Mouse (Mus musculus): ENCODE measurements around the gene Serinc1. TPM values are rescaled to one million over a fixed set of nuclear protein-coding genes. Genes with fewer than 3 reads are reported as not detected.

Gene Serinc1
- 184 and 196 TPM in 2 replicates for polyA plus RNA-seq (2014; fragmentation: Nextera tagmentation; extraction: Ambion mirVana)

GRCm38 (mm10) chr10:57532218-57533101 lies at the start of gene Serinc1:
TSS of gene Serinc1 (minus strand) at chr10:57532530.
- DNase-seq (ENCODE audit: low spot score) (peak; percentile 97), ATAC-seq (replicated peaks; ENCODE audit: insufficient number of reproducible peaks, low FRiP score, low TSS enrichment, low read depth) (peak; percentile 99)
- no peaks in the 10 kb centered on the region for H3K27me3 ChIP-seq (ENCODE audit: control insufficient read depth, insufficient read depth, low read length)
- peak within 1 kb of the TSS; percentile 88 for H3K9ac ChIP-seq (replicated peaks; ENCODE audit: low read length)
- no peaks in the 10 kb centered on the region for H3K4me1 ChIP-seq (ENCODE audit: control insufficient read depth, insufficient read depth, low read length)
- H3K36me3 ChIP-seq (replicated peaks; ENCODE audit: control insufficient read depth, insufficient read depth, low read depth, low read length), result no peaks in the 10 kb centered on the region
- H3K27ac ChIP-seq (replicated peaks; ENCODE audit: low read depth, low read length), result peak within 1 kb of the TSS; percentile 75
- no peaks in the 10 kb centered on the region for H3K9me3 ChIP-seq (replicated peaks; ENCODE audit: control insufficient read depth, low read length)
- H3K4me3 ChIP-seq (ENCODE audit: low read depth, low read length), result peak within 1 kb of the TSS; percentile 83
- peak within 1 kb of the TSS; percentile 59 for H3K4me2 ChIP-seq (ENCODE audit: low read depth, low read length)
- WGBS, result 12% methylated on average over 49 of the region's 49 CpGs

GRCm38 (mm10) chr10:57576721-57577120 lies 44.4 kb upstream of the Serinc1 start:
- no peak overlapping the region for H3K9ac ChIP-seq (replicated peaks; ENCODE audit: low read length)
- no peaks in the 10 kb centered on the region for H3K27me3 ChIP-seq (ENCODE audit: control insufficient read depth, insufficient read depth, low read length)
- H3K27ac ChIP-seq (replicated peaks; ENCODE audit: low read depth, low read length), result no peak overlapping the region
- no peaks in the 10 kb centered on the region for H3K9me3 ChIP-seq (replicated peaks; ENCODE audit: control insufficient read depth, low read length)
- H3K4me2 ChIP-seq (ENCODE audit: low read depth, low read length), result no peak overlapping the region
- 69% methylated on average over 2 of the region's 2 CpGs for WGBS
- ATAC-seq (replicated peaks; ENCODE audit: insufficient number of reproducible peaks, low FRiP score, low TSS enrichment, low read depth), result no peak
- H3K4me1 ChIP-seq (ENCODE audit: control insufficient read depth, insufficient read depth, low read length), result no peaks in the 10 kb centered on the region
- H3K36me3 ChIP-seq (replicated peaks; ENCODE audit: control insufficient read depth, insufficient read depth, low read depth, low read length), result no peaks in the 10 kb centered on the region
- no peak for DNase-seq (ENCODE audit: low spot score)
- no peak overlapping the region for H3K4me3 ChIP-seq (ENCODE audit: low read depth, low read length)

- Histone ChIP-seq H3K4me1 (ENCODE audit: control insufficient read depth, insufficient read depth, low read length) (no peaks in the 10 kb centered on the region), H3K9ac (replicated peaks; ENCODE audit: low read length) (no peak overlapping the region), H3K4me2 (ENCODE audit: low read depth, low read length) (no peak overlapping the region), H3K4me3 (ENCODE audit: low read depth, low read length) (no peak overlapping the region), H3K27ac (replicated peaks; ENCODE audit: low read depth, low read length) (no peak overlapping the region), H3K36me3 (replicated peaks; ENCODE audit: control insufficient read depth, insufficient read depth, low read depth, low read length) (no peaks in the 10 kb centered on the region), H3K9me3 (replicated peaks; ENCODE audit: control insufficient read depth, low read length) (no peaks in the 10 kb centered on the region), H3K27me3 (ENCODE audit: control insufficient read depth, insufficient read depth, low read length) (no peaks in the 10 kb centered on the region)
- DNase-seq (ENCODE audit: low spot score) (peak; percentile 25), ATAC-seq (replicated peaks; ENCODE audit: insufficient number of reproducible peaks, low FRiP score, low TSS enrichment, low read depth) (0 out of 2 replicates have a peak, but pooled peaks have one; percentile 34)
- 54% methylated on average over 4 of the region's 4 CpGs for WGBS
Observed at GRCm38 (mm10) chr10:57572130-57572529, 39.8 kb upstream of the Serinc1 start.

GRCm38 (mm10) chr10:57571211-57571730 lies 38.9 kb upstream of the Serinc1 start:
- H3K4me1 ChIP-seq (ENCODE audit: control insufficient read depth, insufficient read depth, low read length), result no peaks in the 10 kb centered on the region
- peak; percentile 68 for DNase-seq (ENCODE audit: low spot score)
- H3K27me3 ChIP-seq (ENCODE audit: control insufficient read depth, insufficient read depth, low read length), result no peaks in the 10 kb centered on the region
- H3K27ac ChIP-seq (replicated peaks; ENCODE audit: low read depth, low read length), result no peak overlapping the region
- no peak overlapping the region for H3K9ac ChIP-seq (replicated peaks; ENCODE audit: low read length)
- no peaks in the 10 kb centered on the region for H3K9me3 ChIP-seq (replicated peaks; ENCODE audit: control insufficient read depth, low read length)
- H3K36me3 ChIP-seq (replicated peaks; ENCODE audit: control insufficient read depth, insufficient read depth, low read depth, low read length), result no peaks in the 10 kb centered on the region
- no peak overlapping the region for H3K4me2 ChIP-seq (ENCODE audit: low read depth, low read length)
- ATAC-seq (replicated peaks; ENCODE audit: insufficient number of reproducible peaks, low FRiP score, low TSS enrichment, low read depth), result no peak
- WGBS, result 35% methylated on average over 8 of the region's 8 CpGs
- H3K4me3 ChIP-seq (ENCODE audit: low read depth, low read length), result no peak overlapping the region

- Histone ChIP-seq H3K4me1 (ENCODE audit: control insufficient read depth, insufficient read depth, low read length) (no peaks in the 10 kb centered on the region), H3K27me3 (ENCODE audit: control insufficient read depth, insufficient read depth, low read length) (no peaks in the 10 kb centered on the region), H3K9me3 (replicated peaks; ENCODE audit: control insufficient read depth, low read length) (no peaks in the 10 kb centered on the region), H3K4me3 (ENCODE audit: low read depth, low read length) (no peak overlapping the region), H3K27ac (replicated peaks; ENCODE audit: low read depth, low read length) (no peak overlapping the region), H3K9ac (replicated peaks; ENCODE audit: low read length) (no peak overlapping the region), H3K36me3 (replicated peaks; ENCODE audit: control insufficient read depth, insufficient read depth, low read depth, low read length) (no peaks in the 10 kb centered on the region), H3K4me2 (ENCODE audit: low read depth, low read length) (no peak overlapping the region)
- DNase-seq (ENCODE audit: low spot score) (no peak), ATAC-seq (replicated peaks; ENCODE audit: insufficient number of reproducible peaks, low FRiP score, low TSS enrichment, low read depth) (no peak)
- 75% methylated on average over 13 of the region's 13 CpGs for WGBS
Observed at GRCm38 (mm10) chr10:57569023-57569931, 36.9 kb upstream of the Serinc1 start.

GRCm38 (mm10) chr10:57566221-57566620 lies 33.9 kb upstream of the Serinc1 start:
- Histone ChIP-seq H3K27ac (replicated peaks; ENCODE audit: low read depth, low read length) (no peak overlapping the region), H3K9me3 (replicated peaks; ENCODE audit: control insufficient read depth, low read length) (no peaks in the 10 kb centered on the region), H3K36me3 (replicated peaks; ENCODE audit: control insufficient read depth, insufficient read depth, low read depth, low read length) (no peaks in the 10 kb centered on the region), H3K4me1 (ENCODE audit: control insufficient read depth, insufficient read depth, low read length) (no peaks in the 10 kb centered on the region), H3K4me2 (ENCODE audit: low read depth, low read length) (no peak overlapping the region), H3K9ac (replicated peaks; ENCODE audit: low read length) (no peak overlapping the region), H3K27me3 (ENCODE audit: control insufficient read depth, insufficient read depth, low read length) (no peaks in the 10 kb centered on the region), H3K4me3 (ENCODE audit: low read depth, low read length) (no peak overlapping the region)
- 50% methylated on average over 1 of the region's 1 CpGs for WGBS
- DNase-seq (ENCODE audit: low spot score) (no peak), ATAC-seq (replicated peaks; ENCODE audit: insufficient number of reproducible peaks, low FRiP score, low TSS enrichment, low read depth) (no peak)

- Histone ChIP-seq H3K4me1 (ENCODE audit: control insufficient read depth, insufficient read depth, low read length) (no peaks in the 10 kb centered on the region), H3K9ac (replicated peaks; ENCODE audit: low read length) (no peak overlapping the region), H3K9me3 (replicated peaks; ENCODE audit: control insufficient read depth, low read length) (no peaks in the 10 kb centered on the region), H3K4me3 (ENCODE audit: low read depth, low read length) (no peak overlapping the region), H3K27me3 (ENCODE audit: control insufficient read depth, insufficient read depth, low read length) (no peaks in the 10 kb centered on the region), H3K27ac (replicated peaks; ENCODE audit: low read depth, low read length) (no peak overlapping the region), H3K4me2 (ENCODE audit: low read depth, low read length) (no peak overlapping the region), H3K36me3 (replicated peaks; ENCODE audit: control insufficient read depth, insufficient read depth, low read depth, low read length) (no peaks in the 10 kb centered on the region)
- no peak for ATAC-seq (replicated peaks; ENCODE audit: insufficient number of reproducible peaks, low FRiP score, low TSS enrichment, low read depth)
- 77% methylated on average over 5 of the region's 5 CpGs for WGBS
- no peak for DNase-seq (ENCODE audit: low spot score)
Observed at GRCm38 (mm10) chr10:57557597-57557996, 25.3 kb upstream of the Serinc1 start.
